Mouse (Mus musculus): ENCODE measurements around the gene Olfr1378.

Gene Olfr1378

GRCm38 (mm10) chr11:50966230-50966629, at the start of gene Olfr1378:
Gene Olfr1378, plus strand, starts transcription at chr11:50966530.
- DNase-seq: no peak

- DNase-seq: no peak
Observed at GRCm38 (mm10) chr11:50930469-50931014, 35.8 kb upstream of the Olfr1378 start.

GRCm38 (mm10) chr11:50931021-50931420, 35.3 kb upstream of the Olfr1378 start:
- no peak for DNase-seq

DNA sequence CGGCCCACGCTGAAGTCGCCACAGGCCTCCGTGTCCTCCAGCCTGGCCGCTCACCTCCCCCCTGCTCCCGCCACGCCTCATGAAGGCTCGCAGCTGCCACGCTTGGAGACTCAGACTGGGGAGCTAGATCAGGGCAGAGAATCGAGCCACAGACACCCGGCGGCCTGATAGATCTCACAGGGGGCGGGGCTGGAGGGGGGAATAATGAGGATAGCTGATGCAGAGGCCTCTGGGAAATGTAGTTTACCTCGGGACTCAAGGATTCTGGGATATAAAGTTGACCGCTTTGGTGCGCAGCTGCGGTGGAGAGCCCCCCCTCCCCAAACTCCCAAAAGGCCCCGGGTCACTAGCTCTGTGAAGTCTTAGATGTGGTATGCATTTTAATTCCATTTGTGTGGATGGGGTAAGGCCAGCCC, 34.9 kb upstream of the Olfr1378 start, which contains the start of gene Zfp354b:
Gene Zfp354b, minus strand, starts transcription at position 183 of the 416 bp plus-strand sequence.
- DNase-seq: peak; percentile 89

- DNase-seq: no peak
Observed at GRCm38 (mm10) chr11:50932040-50932439, 34.3 kb upstream of the Olfr1378 start.

- DNase-seq: no peak
Observed at GRCm38 (mm10) chr11:50938435-50938834, 27.9 kb upstream of the Olfr1378 start.

- peak; percentile 13 for DNase-seq
Observed at GRCm38 (mm10) chr11:50939621-50940366, 26.5 kb upstream of the Olfr1378 start.

- no peak for DNase-seq
Observed at GRCm38 (mm10) chr11:50942386-50942785, 23.9 kb upstream of the Olfr1378 start.

DNA sequence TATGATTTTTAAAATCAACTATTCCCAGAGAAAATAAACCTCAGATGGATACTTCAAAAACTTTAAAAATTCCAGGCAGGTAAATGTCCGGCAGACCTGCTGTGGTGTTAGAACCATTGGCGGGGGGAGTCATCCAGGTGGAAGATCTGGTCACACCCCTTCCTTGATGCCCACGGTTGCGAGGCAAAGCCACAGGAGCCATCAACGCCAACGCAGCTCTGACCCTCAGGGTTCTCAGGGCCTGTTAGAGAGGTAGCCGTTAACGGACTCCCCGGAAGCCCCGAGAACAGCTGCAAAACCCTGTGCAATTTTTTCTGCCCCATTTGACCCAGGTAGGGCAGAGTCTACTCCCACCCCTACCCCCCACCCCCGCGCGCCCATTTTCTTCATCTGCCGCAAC, 22.8 kb upstream of the Olfr1378 start, which contains the start of gene 4933414I15Rik:
Gene 4933414I15Rik, minus strand, starts transcription at position 260 of the 400 bp plus-strand sequence.
- no peak for DNase-seq

DNA sequence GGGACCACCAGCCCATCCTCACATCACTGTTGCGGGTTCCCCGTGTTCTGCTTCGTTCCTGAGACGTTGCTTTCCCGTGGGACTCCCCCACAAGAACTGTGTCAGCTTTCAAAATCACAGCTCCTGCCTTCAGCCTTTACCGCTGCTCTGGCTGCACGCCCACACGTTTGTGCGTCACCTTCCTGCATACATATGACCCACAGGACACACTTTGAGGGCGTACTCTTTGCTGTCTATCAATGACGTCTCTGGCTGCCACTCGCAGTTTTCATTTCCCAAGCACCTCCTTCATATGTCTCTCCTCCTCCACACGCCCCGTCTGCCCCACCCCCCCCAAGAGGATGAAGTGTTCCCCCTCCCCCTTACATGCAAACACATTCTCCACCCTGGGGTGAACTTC, 14.0 kb upstream of the Olfr1378 start:
- DNase-seq: no peak

DNA sequence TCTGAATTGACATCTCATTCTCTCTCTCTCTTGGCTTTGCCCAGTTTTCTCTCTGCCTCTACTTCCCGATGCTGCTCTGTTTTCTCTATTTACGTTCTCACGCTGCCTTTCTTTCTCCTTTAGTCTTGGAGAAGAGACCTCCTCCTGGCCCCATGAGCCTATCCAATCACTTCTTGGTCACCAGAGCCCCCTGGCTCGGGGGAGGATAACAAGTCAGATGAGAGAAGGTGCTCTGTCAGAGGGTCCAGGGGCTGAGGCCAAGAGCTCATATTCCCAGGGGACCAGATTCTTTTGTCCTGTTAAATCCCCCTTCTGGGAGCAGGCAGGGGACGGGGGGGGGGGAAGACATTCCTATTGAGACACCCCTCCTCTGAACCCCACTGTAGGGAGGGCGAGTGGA, 12.7 kb upstream of the Olfr1378 start, which contains the start of gene Prop1:
Gene Prop1, minus strand, starts transcription at position 101 of the 400 bp plus-strand sequence.
- no peak for DNase-seq

DNA sequence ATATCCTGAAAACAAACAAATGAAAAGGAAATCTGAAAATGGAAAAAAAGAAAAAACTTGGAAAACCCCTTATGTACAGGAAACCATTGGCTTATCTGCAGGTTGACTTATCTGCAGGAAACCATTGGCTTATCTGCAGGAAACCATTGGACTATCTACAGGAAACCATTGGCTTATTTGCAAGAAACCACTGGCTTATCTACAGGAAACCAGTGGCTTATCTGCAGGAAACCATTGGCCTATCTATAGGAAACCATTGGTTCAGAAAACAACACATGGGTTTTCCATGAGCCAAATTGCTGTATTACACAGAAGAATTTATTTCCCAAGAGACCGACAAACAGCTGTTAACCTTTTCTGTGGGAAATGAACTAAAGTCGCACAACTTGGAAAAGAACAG, 1.4 kb upstream of the Olfr1378 start:
- DNase-seq: peak; percentile 28

DNA sequence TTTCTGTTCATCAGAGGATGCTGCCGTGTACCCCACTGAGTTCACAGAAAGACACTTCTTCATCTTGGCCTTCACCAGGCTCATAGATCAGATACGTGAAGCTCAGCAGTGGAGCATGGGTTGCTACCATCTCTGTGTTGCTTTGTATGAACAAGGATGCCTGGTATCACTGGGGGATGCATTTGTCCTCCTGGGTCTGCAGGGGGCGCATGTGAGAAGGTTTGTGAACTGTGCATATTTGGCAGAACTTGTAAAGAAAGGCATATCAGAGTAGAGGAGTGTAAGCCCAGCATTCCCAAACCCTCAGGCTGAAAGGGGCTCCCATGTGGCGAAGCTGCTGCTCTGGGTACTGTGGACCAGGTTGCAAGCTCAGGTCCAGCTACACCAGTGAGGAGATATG, 10.9 kb downstream of the Olfr1378 start:
- DNase-seq: no peak

- DNase-seq: no peak
Observed at GRCm38 (mm10) chr11:50981667-50982066, 15.3 kb downstream of the Olfr1378 start, which contains the start of gene Olfr1377. Gene Olfr1377, plus strand, starts transcription at chr11:50981967.

DNA sequence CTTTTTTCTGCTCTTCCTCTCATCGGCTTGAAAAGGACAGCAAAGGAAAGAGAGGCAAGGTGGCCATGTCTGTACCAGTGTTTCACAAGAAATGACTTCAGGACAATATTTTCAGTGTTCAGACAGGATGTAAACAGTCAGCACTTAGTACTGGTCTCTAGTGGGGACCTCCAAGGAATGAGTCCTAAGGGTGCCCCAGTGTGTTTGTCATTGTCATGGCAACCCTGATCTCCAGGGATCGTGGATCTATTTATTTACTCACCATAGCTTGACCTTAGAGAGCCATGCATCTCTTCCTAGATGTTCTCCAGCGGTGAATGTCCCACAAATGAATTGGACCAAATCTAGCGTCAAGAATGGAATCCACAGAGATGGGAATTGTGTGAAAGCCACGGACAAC, 37.0 kb downstream of the Olfr1378 start, which contains the start of gene Olfr51:
Gene Olfr51, plus strand, starts transcription at position 301 of the 400 bp plus-strand sequence.
- DNase-seq: no peak

DNA sequence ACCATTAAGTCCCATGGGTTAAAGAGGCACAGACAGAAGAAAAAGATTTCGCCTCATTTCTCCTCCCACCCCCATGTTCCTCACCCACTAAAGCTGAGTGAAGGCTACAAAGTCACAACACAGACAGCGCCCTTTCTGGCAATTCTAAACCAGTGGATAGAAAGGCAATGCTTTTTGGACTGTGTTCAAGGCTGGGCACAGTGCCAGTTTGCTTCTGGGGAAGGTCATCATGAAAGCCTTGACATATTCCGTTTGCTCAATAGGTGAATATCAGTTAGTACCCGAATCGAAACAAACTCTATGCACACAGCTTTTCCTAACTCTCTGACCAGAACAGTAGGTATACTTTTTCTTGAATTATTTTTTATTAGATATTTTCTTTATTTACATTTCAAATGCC, 45.5 kb downstream of the Olfr1378 start:
- DNase-seq: peak; percentile 38

- no peak for DNase-seq
Observed at GRCm38 (mm10) chr11:51013936-51014335, 47.6 kb downstream of the Olfr1378 start, which contains the start of gene Olfr54. Gene Olfr54, plus strand, starts transcription at chr11:51014236.

DNA sequence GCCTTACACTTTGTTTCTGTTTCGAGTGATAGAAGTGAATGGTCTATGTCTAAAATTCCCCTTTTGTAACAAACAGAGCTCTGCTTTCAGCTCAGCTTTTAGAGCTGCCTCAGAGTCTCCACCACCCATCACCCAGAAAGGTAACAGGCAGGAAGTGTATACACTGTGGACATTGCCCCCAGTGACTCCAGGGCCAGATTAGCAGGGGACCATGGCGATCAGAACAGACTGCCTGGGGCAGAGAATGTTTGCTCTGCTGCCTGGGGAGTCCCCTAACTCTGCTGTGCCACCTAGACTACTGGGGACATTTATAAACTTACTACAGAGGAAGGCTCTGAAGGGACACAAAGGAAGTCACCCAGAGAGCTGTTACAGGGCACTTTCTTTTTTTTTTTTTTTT, 50.0 kb downstream of the Olfr1378 start:
- no peak for DNase-seq
